Mouse (Mus musculus): ENCODE measurements around the gene Mfsd4b2. TPM values are rescaled to one million over a fixed set of nuclear protein-coding genes. Genes with fewer than 3 reads are reported as not detected.

Gene Mfsd4b2
- 2.4 and 2.9 TPM in 2 replicates for polyA plus RNA-seq (2015; fragmentation: Nextera tagmentation; extraction: Ambion mirVana)

GRCm38 (mm10) chr10:39926616-39927139 lies at the start of gene Mfsd4b2:
Mfsd4b2 (minus strand) TSS chr10:39926923.
- H3K27ac ChIP-seq (ENCODE audit: low read depth, low read length) = no peak within 1 kb of the TSS
- H3K27me3 ChIP-seq (replicated peaks; ENCODE audit: control insufficient read depth, insufficient read depth, low read length) = no peaks in the 10 kb centered on the region
- ATAC-seq = peak; percentile 75
- H3K4me2 ChIP-seq (replicated peaks; ENCODE audit: low read depth) = peak within 1 kb of the TSS; percentile 86
- H3K4me3 ChIP-seq (ENCODE audit: low read depth, low read length) = peak within 1 kb of the TSS; percentile 46
- H3K9me3 ChIP-seq (ENCODE audit: control insufficient read depth) = no peaks in the 10 kb centered on the region
- H3K9ac ChIP-seq (ENCODE audit: low read depth, low read length) = peak within 1 kb of the TSS; percentile 61; the same call in 1 of the 2 replicates
- no peaks in the 10 kb centered on the region for H3K4me1 ChIP-seq (replicated peaks; ENCODE audit: control insufficient read depth, insufficient read depth, low read length)
- WGBS = under 1% methylated on average over 37 of the region's 41 CpGs
- peak; percentile 57 for TF ChIP-seq CTCF (IDR thresholded peaks at IDR 0.05; ENCODE audit: low read depth)
- H3K36me3 ChIP-seq (ENCODE audit: control insufficient read depth, insufficient read depth) = no peaks in the 10 kb centered on the region

DNA sequence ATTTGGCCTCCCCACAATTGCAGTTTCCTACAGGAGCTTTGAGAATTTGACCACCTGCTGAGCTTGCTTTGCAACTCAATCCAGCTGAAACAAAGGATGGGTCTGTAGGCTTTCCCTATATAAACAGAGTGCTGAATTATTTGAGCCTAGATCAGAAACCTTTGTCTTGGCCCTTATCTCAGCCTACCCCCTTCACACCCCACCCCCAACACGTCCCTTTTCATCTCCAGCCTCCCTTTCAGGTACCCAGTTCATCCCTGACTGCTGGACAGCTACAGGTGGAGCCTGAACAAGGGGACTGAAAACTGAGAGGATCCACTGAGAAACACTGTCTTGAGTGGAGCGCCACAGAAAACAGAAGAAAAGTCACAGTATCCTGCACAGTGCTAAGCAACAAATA lies 49.0 kb upstream of the Mfsd4b2 start:
- H3K4me3 ChIP-seq (ENCODE audit: low read depth, low read length) = no peak overlapping the region
- H3K4me2 ChIP-seq (replicated peaks; ENCODE audit: low read depth) = no peak overlapping the region
- no peak for TF ChIP-seq CTCF (IDR thresholded peaks at IDR 0.05; ENCODE audit: low read depth)
- H3K36me3 ChIP-seq (ENCODE audit: control insufficient read depth, insufficient read depth) = no peaks in the 10 kb centered on the region
- WGBS = 52% methylated on average over 2 of the region's 2 CpGs
- no peak overlapping the region for H3K9ac ChIP-seq (ENCODE audit: low read depth, low read length)
- H3K9me3 ChIP-seq (ENCODE audit: control insufficient read depth) = peaks cover 8% of the 10 kb centered on the region
- ATAC-seq = no peak
- H3K4me1 ChIP-seq (replicated peaks; ENCODE audit: control insufficient read depth, insufficient read depth, low read length) = no peaks in the 10 kb centered on the region
- no peaks in the 10 kb centered on the region for H3K27me3 ChIP-seq (replicated peaks; ENCODE audit: control insufficient read depth, insufficient read depth, low read length)
- no peak overlapping the region for H3K27ac ChIP-seq (ENCODE audit: low read depth, low read length)

GRCm38 (mm10) chr10:39974982-39975381 lies 48.3 kb upstream of the Mfsd4b2 start:
- H3K4me2 ChIP-seq (replicated peaks; ENCODE audit: low read depth) = no peak overlapping the region
- H3K4me1 ChIP-seq (replicated peaks; ENCODE audit: control insufficient read depth, insufficient read depth, low read length) = no peaks in the 10 kb centered on the region
- no peak for TF ChIP-seq CTCF (IDR thresholded peaks at IDR 0.05; ENCODE audit: low read depth)

DNA sequence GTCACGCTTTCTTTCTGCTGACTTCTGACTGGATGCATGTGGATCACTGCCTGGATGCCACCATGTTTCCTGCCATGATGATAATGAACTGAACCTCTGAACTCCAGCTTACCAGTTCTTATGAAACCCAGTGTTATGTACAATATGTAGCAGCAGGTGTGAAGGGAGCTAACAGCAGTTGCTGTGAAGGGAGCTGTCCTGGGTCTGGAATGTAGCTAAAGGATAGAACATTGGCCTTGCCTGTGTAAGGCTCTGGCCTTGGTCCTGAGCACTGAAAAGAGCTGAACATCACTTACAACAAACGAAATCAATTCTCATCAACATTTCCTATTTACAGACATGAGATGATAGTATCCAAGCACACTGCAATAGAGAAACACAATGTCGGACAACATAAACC lies 40.8 kb upstream of the Mfsd4b2 start:
- Histone ChIP-seq H3K27ac (ENCODE audit: low read depth, low read length) (no peak overlapping the region), H3K27me3 (replicated peaks; ENCODE audit: control insufficient read depth, insufficient read depth, low read length) (no peaks in the 10 kb centered on the region), H3K9me3 (ENCODE audit: control insufficient read depth) (no peaks in the 10 kb centered on the region), H3K4me1 (replicated peaks; ENCODE audit: control insufficient read depth, insufficient read depth, low read length) (no peaks in the 10 kb centered on the region), H3K36me3 (ENCODE audit: control insufficient read depth, insufficient read depth) (no peaks in the 10 kb centered on the region), H3K9ac (ENCODE audit: low read depth, low read length) (no peak overlapping the region), H3K4me2 (replicated peaks; ENCODE audit: low read depth) (no peak overlapping the region), H3K4me3 (ENCODE audit: low read depth, low read length) (no peak overlapping the region)
- no peak for ATAC-seq
- TF ChIP-seq CTCF (IDR thresholded peaks at IDR 0.05; ENCODE audit: low read depth) = no peak
- WGBS = 78% methylated on average over 3 of the region's 3 CpGs

More at GRCm38 (mm10) chr10:39974982-39975381, 48.3 kb upstream of the Mfsd4b2 start:
- ATAC-seq = no peak
- Histone ChIP-seq H3K4me3 (ENCODE audit: low read depth, low read length) (no peak overlapping the region), H3K27ac (ENCODE audit: low read depth, low read length) (no peak overlapping the region), H3K9me3 (ENCODE audit: control insufficient read depth) (peaks cover 8% of the 10 kb centered on the region), H3K36me3 (ENCODE audit: control insufficient read depth, insufficient read depth) (no peaks in the 10 kb centered on the region), H3K27me3 (replicated peaks; ENCODE audit: control insufficient read depth, insufficient read depth, low read length) (no peaks in the 10 kb centered on the region), H3K9ac (ENCODE audit: low read depth, low read length) (no peak overlapping the region)
- 67% methylated on average over 11 of the region's 11 CpGs for WGBS

- Histone ChIP-seq H3K4me3 (ENCODE audit: low read depth, low read length) (no peak overlapping the region), H3K4me2 (replicated peaks; ENCODE audit: low read depth) (no peak overlapping the region), H3K9ac (ENCODE audit: low read depth, low read length) (no peak overlapping the region), H3K27me3 (replicated peaks; ENCODE audit: control insufficient read depth, insufficient read depth, low read length) (no peaks in the 10 kb centered on the region), H3K9me3 (ENCODE audit: control insufficient read depth) (no peaks in the 10 kb centered on the region), H3K4me1 (replicated peaks; ENCODE audit: control insufficient read depth, insufficient read depth, low read length) (no peaks in the 10 kb centered on the region), H3K27ac (ENCODE audit: low read depth, low read length) (no peak overlapping the region), H3K36me3 (ENCODE audit: control insufficient read depth, insufficient read depth) (no peaks in the 10 kb centered on the region)
- no peak for ATAC-seq
- no peak for TF ChIP-seq CTCF (IDR thresholded peaks at IDR 0.05; ENCODE audit: low read depth)
- 18% methylated on average over 1 of the region's 1 CpGs for WGBS
Measured at GRCm38 (mm10) chr10:39961906-39962305, 35.2 kb upstream of the Mfsd4b2 start.

- H3K9ac ChIP-seq (ENCODE audit: low read depth, low read length) = no peak overlapping the region
- no peaks in the 10 kb centered on the region for H3K27me3 ChIP-seq (replicated peaks; ENCODE audit: control insufficient read depth, insufficient read depth, low read length)
- TF ChIP-seq CTCF (IDR thresholded peaks at IDR 0.05; ENCODE audit: low read depth) = no peak
- no peak overlapping the region for H3K27ac ChIP-seq (ENCODE audit: low read depth, low read length)
- peak; percentile 68 for ATAC-seq
- H3K36me3 ChIP-seq (ENCODE audit: control insufficient read depth, insufficient read depth) = no peaks in the 10 kb centered on the region
- H3K4me2 ChIP-seq (replicated peaks; ENCODE audit: low read depth) = peak overlapping the region; percentile 54
- no peaks in the 10 kb centered on the region for H3K9me3 ChIP-seq (ENCODE audit: control insufficient read depth)
- H3K4me1 ChIP-seq (replicated peaks; ENCODE audit: control insufficient read depth, insufficient read depth, low read length) = no peaks in the 10 kb centered on the region
- no peak overlapping the region for H3K4me3 ChIP-seq (ENCODE audit: low read depth, low read length)
- 36% methylated on average over 11 of the region's 11 CpGs for WGBS
Measured at GRCm38 (mm10) chr10:39960441-39960822, 33.7 kb upstream of the Mfsd4b2 start.
